Mouse (Mus musculus): Measurements from ENCODE around the gene Arsg. TPM values are rescaled to one million over a fixed set of nuclear protein-coding genes. Genes with fewer than 3 reads are reported as not detected.
"Not testable (repeated sequence)": the region's sequence is repeated elsewhere in the genome, so short reads cannot be mapped to it uniquely, and the experiment has no call there.

The Arsg gene
- total RNA-seq, 2 experiments from 2014 or later = 4.9 to 6.2 TPM

- ATAC-seq (ENCODE audit: poor library complexity, severe bottlenecking) = peak; percentile 23
Observed at GRCm38 (mm10) chr11:109468133-109468532, 5.0 kb upstream of the Arsg start.

- 0 out of 2 replicates have a peak, but pooled peaks have one; percentile 11 for ATAC-seq (ENCODE audit: poor library complexity, severe bottlenecking)
Observed at GRCm38 (mm10) chr11:109470170-109470569, 3.0 kb upstream of the Arsg start.

- no peak for ATAC-seq (ENCODE audit: poor library complexity, severe bottlenecking)
Observed at GRCm38 (mm10) chr11:109470921-109471861, 2.0 kb upstream of the Arsg start.

GRCm38 (mm10) chr11:109472171-109472691 is 943 bp upstream of the Arsg start:
- ATAC-seq (ENCODE audit: poor library complexity, severe bottlenecking) = peak; percentile 27

GRCm38 (mm10) chr11:109472821-109473170 is 378 bp upstream of the Arsg start:
- no peak for ATAC-seq (ENCODE audit: poor library complexity, severe bottlenecking)

GRCm38 (mm10) chr11:109474086-109474742 is 1.0 kb downstream of the Arsg start:
- ATAC-seq (ENCODE audit: poor library complexity, severe bottlenecking) = 0 out of 2 replicates have a peak, but pooled peaks have one; percentile 8

GRCm38 (mm10) chr11:109474836-109475235 is 1.7 kb downstream of the Arsg start:
- ATAC-seq (ENCODE audit: poor library complexity, severe bottlenecking) = no peak

- ATAC-seq (ENCODE audit: poor library complexity, severe bottlenecking) = no peak
Observed at GRCm38 (mm10) chr11:109475717-109476116, 2.5 kb downstream of the Arsg start.

- no peak for ATAC-seq (ENCODE audit: poor library complexity, severe bottlenecking)
Observed at GRCm38 (mm10) chr11:109476241-109476640, 3.1 kb downstream of the Arsg start.

GRCm38 (mm10) chr11:109476653-109477052 is 3.5 kb downstream of the Arsg start:
- ATAC-seq (ENCODE audit: poor library complexity, severe bottlenecking) = no peak

GRCm38 (mm10) chr11:109477606-109478380 is 4.6 kb downstream of the Arsg start:
- no peak for ATAC-seq (ENCODE audit: poor library complexity, severe bottlenecking)

GRCm38 (mm10) chr11:109479575-109480285 is 6.6 kb downstream of the Arsg start:
- ATAC-seq (ENCODE audit: poor library complexity, severe bottlenecking) = peak; percentile 81

GRCm38 (mm10) chr11:109480440-109480839 is 7.3 kb downstream of the Arsg start:
- ATAC-seq (ENCODE audit: poor library complexity, severe bottlenecking) = peak; percentile 79

GRCm38 (mm10) chr11:109485398-109486045 is 12.3 kb downstream of the Arsg start:
- peak; percentile 57 for ATAC-seq (ENCODE audit: poor library complexity, severe bottlenecking)

- ATAC-seq (ENCODE audit: poor library complexity, severe bottlenecking) = no peak
Observed at GRCm38 (mm10) chr11:109487111-109487510, 13.9 kb downstream of the Arsg start.

GRCm38 (mm10) chr11:109487991-109488684 is 15.0 kb downstream of the Arsg start:
- peak; percentile 66 for ATAC-seq (ENCODE audit: poor library complexity, severe bottlenecking)

GRCm38 (mm10) chr11:109489763-109490162 is 16.6 kb downstream of the Arsg start:
- no peak for ATAC-seq (ENCODE audit: poor library complexity, severe bottlenecking)

GRCm38 (mm10) chr11:109491844-109492243 is 18.7 kb downstream of the Arsg start:
- no peak for ATAC-seq (ENCODE audit: poor library complexity, severe bottlenecking)

GRCm38 (mm10) chr11:109492847-109493464 is 19.8 kb downstream of the Arsg start:
- not testable (repeated sequence) for ATAC-seq (ENCODE audit: poor library complexity, severe bottlenecking)

Data from megakaryocyte, adult 5-6 weeks (primary cell).